In genomic region chr16:93218402-93218801, GRCm38 (mm10) we compare ENCODE assay signal across 12 mouse cellular contexts.
DNase-seq lines count a peak whose midpoint lies in the region; ATAC-seq and TF ChIP-seq lines count a peak whose summit lies in the region.
"Had no signal": no experiment of that assay in that cellular context is flagged by ENCODE, and none has a peak within 500 bp of the region (broad histone marks: within the 10 kb centered on the region; RNA-seq: fewer than 3 reads in every experiment).

No protein-coding gene starts in this region.

- H3K36me3 ChIP-seq in kidney, postnatal 0 days (ENCODE audit: insufficient read depth, low read length): no peaks in the 10 kb centered on the region
- H3K36me3 ChIP-seq in kidney, embryonic 15.5 days: no peaks in the 10 kb centered on the region
- H3K36me3 ChIP-seq in midbrain, postnatal 0 days (ENCODE audit: insufficient read depth, low read length): no peaks in the 10 kb centered on the region
- no peaks in the 10 kb centered on the region for H3K36me3 ChIP-seq in midbrain, embryonic 15.5 days (replicated peaks)
- H3K36me3 ChIP-seq: hindbrain, embryonic 10.5 days had no signal

- no peak for DNase-seq in kidney, postnatal 0 days (ENCODE audit: low spot score)
- DNase-seq in midbrain, postnatal 0 days (ENCODE audit: low spot score): no peak
- peak; percentile 23 for DNase-seq in R1 (ENCODE audit: low read depth, low spot score)
- peak; percentile 27 for DNase-seq in naive thymus-derived CD4-positive, alpha-beta T cell, adult 2 months (ENCODE audit: low read depth)
- DNase-seq in urinary bladder, adult 2 months (ENCODE audit: low spot score): no peak
- DNase-seq in frontal cortex, adult 2 months (ENCODE audit: extremely low spot score in 1 of 2, low spot score in 1 of 2): no peak
- DNase-seq: adrenal gland, postnatal 36 days; cerebellum, adult 2 months had no signal

- H3K27ac ChIP-seq in kidney, postnatal 0 days: no peak overlapping the region
- H3K27ac ChIP-seq in kidney, embryonic 15.5 days: no peak overlapping the region
- H3K27ac ChIP-seq in midbrain, postnatal 0 days (ENCODE audit: low read depth, low read length): no peak overlapping the region
- no peak overlapping the region for H3K27ac ChIP-seq in midbrain, embryonic 15.5 days
- H3K27ac ChIP-seq: hindbrain, embryonic 10.5 days had no signal

- no peak overlapping the region for H3K4me2 ChIP-seq in kidney, postnatal 0 days (ENCODE audit: low read length)
- no peak overlapping the region for H3K4me2 ChIP-seq in kidney, embryonic 15.5 days
- H3K4me2 ChIP-seq in midbrain, postnatal 0 days (ENCODE audit: low read depth, low read length, poor library complexity, severe bottlenecking): no peak overlapping the region
- no peak overlapping the region for H3K4me2 ChIP-seq in midbrain, embryonic 15.5 days

- TF ChIP-seq CTCF in kidney, postnatal 0 days (IDR thresholded peaks at IDR 0.05; ENCODE audit: low read depth): peak; percentile 38; the same call in 1 of the 2 replicates
- TF ChIP-seq CTCF in midbrain, postnatal 0 days (IDR thresholded peaks at IDR 0.05): peak; percentile 37

- 66% methylated on average over 10 of the region's 10 CpGs for WGBS in kidney, postnatal 0 days
- WGBS in kidney, embryonic 15.5 days: 63% methylated on average over 10 of the region's 10 CpGs
- WGBS in midbrain, postnatal 0 days: 68% methylated on average over 10 of the region's 10 CpGs
- 67% methylated on average over 10 of the region's 10 CpGs for WGBS in midbrain, embryonic 15.5 days

- H3K9me3 ChIP-seq in kidney, postnatal 0 days (replicated peaks; ENCODE audit: low read length): no peaks in the 10 kb centered on the region
- H3K9me3 ChIP-seq in kidney, embryonic 15.5 days (replicated peaks): no peaks in the 10 kb centered on the region
- H3K9me3 ChIP-seq in midbrain, postnatal 0 days (ENCODE audit: low read length): no peaks in the 10 kb centered on the region
- H3K9me3 ChIP-seq in midbrain, embryonic 15.5 days: no peaks in the 10 kb centered on the region
- H3K9me3 ChIP-seq: hindbrain, embryonic 10.5 days had no signal

- no peak overlapping the region for H3K9ac ChIP-seq in kidney, postnatal 0 days (ENCODE audit: low read depth, low read length)
- no peak overlapping the region for H3K9ac ChIP-seq in kidney, embryonic 15.5 days
- no peak overlapping the region for H3K9ac ChIP-seq in midbrain, postnatal 0 days (replicated peaks; ENCODE audit: low read length, poor library complexity, severe bottlenecking)
- H3K9ac ChIP-seq in midbrain, embryonic 15.5 days: no peak overlapping the region

- no peak for ATAC-seq in kidney, postnatal 0 days (replicated peaks; ENCODE audit: low FRiP score, low read depth)
- no peak for ATAC-seq in kidney, embryonic 15.5 days (replicated peaks; ENCODE audit: low FRiP score)
- no peak for ATAC-seq in midbrain, postnatal 0 days (ENCODE audit: low FRiP score)
- no peak for ATAC-seq in midbrain, embryonic 15.5 days (replicated peaks)
- ATAC-seq: forebrain, embryonic 16.5 days had no signal

- H3K27me3 ChIP-seq in kidney, postnatal 0 days (ENCODE audit: insufficient read depth, low read length): peaks cover 10% of the 10 kb centered on the region; the same call in 1 of the 2 replicates
- peaks cover 46% of the 10 kb centered on the region for H3K27me3 ChIP-seq in kidney, embryonic 15.5 days
- no peaks in the 10 kb centered on the region for H3K27me3 ChIP-seq in midbrain, postnatal 0 days (ENCODE audit: insufficient read depth, low read length)
- no peaks in the 10 kb centered on the region for H3K27me3 ChIP-seq in midbrain, embryonic 15.5 days (replicated peaks)

- H3K4me3 ChIP-seq in kidney, postnatal 0 days (replicated peaks; ENCODE audit: low read depth, low read length): no peak overlapping the region
- H3K4me3 ChIP-seq in kidney, embryonic 15.5 days (replicated peaks): no peak overlapping the region
- no peak overlapping the region for H3K4me3 ChIP-seq in midbrain, postnatal 0 days (ENCODE audit: low read depth, low read length)
- no peak overlapping the region for H3K4me3 ChIP-seq in midbrain, embryonic 15.5 days
- H3K4me3 ChIP-seq: hindbrain, embryonic 10.5 days had no signal

- no peaks in the 10 kb centered on the region for H3K4me1 ChIP-seq in kidney, postnatal 0 days (replicated peaks; ENCODE audit: insufficient read depth, low read length)
- H3K4me1 ChIP-seq in kidney, embryonic 15.5 days: peaks cover 10% of the 10 kb centered on the region
- H3K4me1 ChIP-seq in midbrain, postnatal 0 days (ENCODE audit: insufficient read depth, low read length): no peaks in the 10 kb centered on the region
- peaks cover 9% of the 10 kb centered on the region; the same call in 1 of the 2 replicates for H3K4me1 ChIP-seq in midbrain, embryonic 15.5 days
- H3K4me1 ChIP-seq: hindbrain, embryonic 10.5 days had no signal

Comparison
In these comparisons a context has a peak if more than half of its experiments do, and no peak if none do; other contexts are left out.
1. DNase-seq: peak in R1 (single experiment) and naive thymus-derived CD4-positive, alpha-beta T cell, adult 2 months (single experiment); none in kidney, postnatal 0 days (single experiment), midbrain, postnatal 0 days (single experiment), urinary bladder, adult 2 months (single experiment) and frontal cortex, adult 2 months (0 of 2).